Mouse (Mus musculus): Measurements from ENCODE around the gene Med7.
"Not testable (repeated sequence)": the region's sequence is repeated elsewhere in the genome, so short reads cannot be mapped to it uniquely, and the experiment has no call there.

Gene Med7

GRCm38 (mm10) chr11:46436760-46437458 lies at the start of gene Med7:
Gene Med7 (plus strand): TSS chr11:46436925.
- peak; percentile 94 for DNase-seq (ENCODE audit: low spot score)

- no peak for DNase-seq (ENCODE audit: low spot score)
Measured at GRCm38 (mm10) chr11:46387061-46387460, 49.7 kb upstream of the Med7 start.

DNA sequence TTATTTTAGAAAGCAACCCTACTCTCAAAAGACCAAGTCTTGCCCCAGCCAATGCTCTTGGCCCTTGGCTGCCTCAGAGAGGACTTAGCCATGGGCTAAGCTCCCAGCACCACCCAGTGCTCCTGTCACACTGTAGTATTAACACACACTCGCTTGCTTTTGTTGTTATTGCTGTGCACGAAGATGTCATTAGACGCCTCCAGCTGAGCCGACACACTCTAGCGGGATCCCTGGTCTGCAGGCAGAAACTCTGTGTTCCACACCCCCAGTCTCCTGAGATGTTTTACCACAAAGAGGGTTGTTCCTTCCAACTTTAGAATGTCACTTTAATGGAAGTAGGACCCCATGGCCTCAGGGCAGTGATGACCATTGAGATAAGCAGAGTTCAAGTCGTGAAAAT lies 48.3 kb upstream of the Med7 start:
- DNase-seq (ENCODE audit: low spot score): no peak

GRCm38 (mm10) chr11:46389336-46390117 lies 47.2 kb upstream of the Med7 start, which contains the start of gene Itk:
Gene Itk (minus strand): TSS chr11:46389515.
- DNase-seq (ENCODE audit: low spot score): no peak

DNA sequence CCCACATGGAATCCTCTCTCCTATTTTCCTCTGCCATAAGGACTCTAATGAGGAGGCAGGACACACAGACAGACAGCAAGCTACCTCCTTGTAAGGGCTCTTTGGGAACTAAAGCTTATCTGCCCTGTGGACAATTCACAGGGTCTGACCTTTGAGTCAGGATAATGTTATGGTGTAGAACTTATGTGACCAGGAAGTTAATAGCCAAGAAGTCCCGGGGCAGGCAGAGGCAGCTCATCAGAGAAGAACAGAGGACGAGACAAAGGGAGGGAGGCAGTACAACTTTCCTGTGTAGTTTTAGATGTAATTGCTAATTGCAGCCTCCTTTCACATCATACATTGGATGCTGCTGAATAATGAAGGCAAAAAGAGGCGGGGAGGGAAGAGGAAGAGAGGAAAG lies 46.1 kb upstream of the Med7 start:
- no peak for DNase-seq (ENCODE audit: low spot score)

DNA sequence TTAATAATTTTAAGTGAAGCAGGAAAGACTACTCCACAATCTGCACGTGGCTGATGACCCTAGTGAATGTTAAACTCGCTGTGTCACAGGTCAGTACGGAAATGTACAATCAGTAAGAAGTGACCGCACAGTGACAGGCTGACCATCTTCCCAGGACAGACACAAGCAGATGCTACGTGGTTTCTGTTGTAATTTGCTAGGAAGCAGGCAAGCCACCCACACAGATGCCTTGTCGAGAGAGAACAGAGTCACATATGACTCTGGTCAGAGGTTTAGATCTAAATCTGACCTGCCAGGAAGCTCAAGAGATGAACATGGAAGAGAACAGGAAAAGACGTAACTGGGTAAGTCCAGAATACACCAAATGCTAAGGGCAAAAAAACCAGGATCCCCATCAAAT lies 43.8 kb upstream of the Med7 start:
- no peak for DNase-seq (ENCODE audit: low spot score)

GRCm38 (mm10) chr11:46393413-46393812 lies 43.3 kb upstream of the Med7 start:
- no peak for DNase-seq (ENCODE audit: low spot score)

DNA sequence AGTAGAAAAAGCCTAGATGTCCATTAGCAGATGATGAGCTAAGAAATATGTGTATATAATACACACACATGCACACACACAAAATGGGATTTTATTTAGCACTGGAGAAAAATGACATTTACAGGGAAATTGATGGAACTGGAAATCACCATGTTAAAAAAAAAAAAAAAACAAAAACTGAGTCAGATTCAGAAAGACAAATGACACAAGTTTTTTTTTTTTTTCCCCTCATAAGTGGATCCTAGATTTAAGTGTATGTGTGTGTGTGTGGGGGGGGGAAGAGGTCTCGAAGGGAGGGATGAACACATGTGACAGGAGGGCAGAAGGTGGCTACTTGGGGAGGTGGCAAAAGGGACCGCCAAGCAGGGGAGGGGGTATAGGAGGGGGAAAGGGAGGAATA lies 41.6 kb upstream of the Med7 start:
- no peak for DNase-seq (ENCODE audit: low spot score)

- no peak for DNase-seq (ENCODE audit: low spot score)
Measured at GRCm38 (mm10) chr11:46395698-46396097, 41.0 kb upstream of the Med7 start.

DNA sequence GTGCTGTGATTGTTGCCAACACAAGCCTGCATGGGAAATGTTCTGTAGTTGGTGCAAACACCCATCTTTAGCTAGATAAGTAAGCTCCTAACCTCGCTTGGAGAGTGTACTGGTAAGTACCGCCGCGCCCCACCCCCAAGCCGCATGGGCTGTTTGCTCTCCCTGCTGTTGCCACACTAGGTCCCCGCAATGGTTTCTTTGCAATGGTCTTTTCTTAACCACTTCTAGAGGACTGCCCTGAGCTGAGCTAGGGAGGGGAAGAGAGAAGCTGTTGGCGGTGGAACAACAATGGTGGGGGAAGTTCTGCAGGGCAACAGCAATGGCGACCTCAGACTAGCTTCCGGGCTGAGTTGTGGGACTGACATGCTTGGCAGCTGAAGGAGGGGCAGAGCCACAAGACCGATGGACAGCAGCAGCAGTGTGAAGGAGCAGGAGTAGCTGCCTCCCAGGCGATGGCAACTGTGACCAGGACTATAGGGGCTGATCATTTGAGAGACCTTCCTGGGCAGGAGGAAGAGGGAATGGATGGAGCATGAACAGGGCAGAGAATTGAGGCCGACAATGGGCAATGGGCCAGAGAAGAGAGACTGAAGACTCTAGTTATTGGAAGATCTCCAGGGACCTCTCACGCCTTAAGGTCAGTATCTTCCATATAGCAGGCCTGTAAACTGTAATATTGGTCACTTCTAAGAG lies 40.4 kb upstream of the Med7 start, which contains the start of gene Fam71b:
Gene Fam71b (plus strand): TSS at position 393 of the 693 bp plus-strand sequence.
- no peak for DNase-seq (ENCODE audit: low spot score)

DNA sequence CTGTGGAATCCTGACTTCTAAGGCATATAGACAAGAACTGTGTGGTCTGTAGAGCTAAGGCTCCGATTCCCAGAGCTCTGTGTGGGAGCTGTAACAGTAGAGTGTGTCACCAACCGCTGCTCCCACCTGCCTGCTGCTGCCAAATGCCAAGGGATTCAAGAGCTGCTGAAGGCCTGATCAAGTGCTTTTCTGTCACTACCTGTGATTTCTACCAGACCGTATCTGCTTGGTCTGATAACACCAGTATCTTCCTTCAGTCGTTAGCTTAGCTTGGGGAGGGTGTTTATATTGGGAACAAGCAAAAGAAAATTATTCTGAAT lies 39.9 kb upstream of the Med7 start:
- no peak for DNase-seq (ENCODE audit: low spot score)

GRCm38 (mm10) chr11:46397900-46398299 lies 38.8 kb upstream of the Med7 start:
- DNase-seq (ENCODE audit: low spot score): no peak

GRCm38 (mm10) chr11:46398473-46398872 lies 38.3 kb upstream of the Med7 start:
- no peak for DNase-seq (ENCODE audit: low spot score)

DNA sequence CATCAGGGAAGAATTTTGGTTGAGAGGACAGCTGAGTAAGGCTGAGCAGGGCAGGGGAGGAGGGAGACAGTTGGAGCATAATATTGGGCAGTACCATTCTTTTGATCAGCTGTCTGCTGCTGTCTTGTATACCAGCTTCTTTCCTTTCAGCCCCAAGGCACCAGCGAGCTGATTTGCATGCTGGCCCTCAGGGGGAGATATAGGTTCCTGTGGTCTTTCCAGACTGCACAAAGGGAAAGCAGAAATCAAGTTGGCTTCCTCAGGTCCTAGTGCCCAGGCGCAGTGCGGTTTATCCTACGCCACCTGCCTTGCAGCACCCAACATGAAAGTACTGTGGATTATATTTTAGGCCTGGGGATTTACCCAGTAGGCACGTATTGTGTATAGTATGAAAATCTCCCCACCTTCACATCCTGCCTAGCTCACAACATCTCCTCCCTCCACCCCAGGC lies 37.8 kb upstream of the Med7 start:
- DNase-seq (ENCODE audit: low spot score): no peak

- DNase-seq (ENCODE audit: low spot score): no peak
Measured at GRCm38 (mm10) chr11:46401555-46401954, 35.2 kb upstream of the Med7 start.

DNA sequence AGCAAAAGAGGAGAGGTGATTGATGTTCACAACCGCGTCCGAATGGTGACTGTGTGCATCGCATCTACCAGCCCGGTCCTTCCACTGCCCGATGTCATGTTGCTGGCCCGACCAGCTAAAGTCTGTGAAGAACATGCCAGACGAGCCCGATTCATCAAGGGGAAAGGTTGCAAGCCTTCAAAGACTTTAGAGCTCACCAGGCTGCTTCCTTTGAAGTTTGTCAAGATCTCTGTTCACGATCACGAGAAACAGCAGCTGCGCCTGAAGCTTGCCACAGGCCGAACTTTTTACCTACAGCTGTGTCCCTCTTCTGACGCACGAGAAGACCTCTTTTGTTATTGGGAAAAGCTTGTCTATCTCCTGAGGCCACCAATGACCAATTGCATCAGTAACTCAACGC lies 31.7 kb upstream of the Med7 start:
- DNase-seq (ENCODE audit: low spot score): no peak

DNA sequence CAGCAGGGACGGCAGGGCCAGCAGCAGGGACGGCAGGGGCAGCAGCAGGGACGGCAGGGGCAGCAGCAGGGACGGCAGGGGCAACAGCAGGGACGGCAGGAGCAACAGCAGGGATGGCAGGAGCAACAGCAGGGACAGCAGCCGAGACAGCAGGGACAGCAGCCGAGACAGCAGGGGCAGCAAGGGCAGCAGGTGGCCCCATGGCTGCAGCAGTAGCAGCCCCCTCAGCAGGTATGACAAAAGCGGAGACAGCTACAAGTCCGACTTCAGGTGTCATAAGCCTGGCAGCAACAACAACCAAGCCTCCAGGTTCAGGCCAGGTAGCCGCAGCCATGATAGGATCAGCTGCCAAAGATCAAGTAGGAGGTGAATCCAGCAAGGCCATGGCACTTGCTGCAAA lies 30.0 kb upstream of the Med7 start:
- no peak for DNase-seq (ENCODE audit: low spot score)

GRCm38 (mm10) chr11:46410018-46410563 lies 26.6 kb upstream of the Med7 start:
- DNase-seq (ENCODE audit: low spot score): no peak

DNA sequence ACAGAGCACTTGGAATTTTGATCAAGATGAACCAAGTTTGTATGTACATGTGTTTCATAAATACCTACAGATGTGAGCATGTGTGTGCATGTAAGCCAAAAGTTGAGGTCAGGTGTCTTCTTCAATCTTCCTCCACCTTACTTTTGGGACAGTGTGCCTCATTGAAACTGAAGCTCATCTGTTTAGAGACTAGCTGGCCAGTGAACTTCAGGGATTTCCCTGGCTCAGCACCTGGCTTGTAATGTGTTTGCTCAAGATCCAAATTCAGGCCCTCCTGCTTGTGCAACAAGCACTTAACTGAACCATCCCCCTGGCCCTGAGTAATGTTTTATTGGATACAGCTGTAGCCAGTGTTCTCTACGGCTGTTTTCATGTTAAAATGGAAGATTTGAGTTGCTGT lies 18.3 kb upstream of the Med7 start:
- DNase-seq (ENCODE audit: low spot score): no peak

DNA sequence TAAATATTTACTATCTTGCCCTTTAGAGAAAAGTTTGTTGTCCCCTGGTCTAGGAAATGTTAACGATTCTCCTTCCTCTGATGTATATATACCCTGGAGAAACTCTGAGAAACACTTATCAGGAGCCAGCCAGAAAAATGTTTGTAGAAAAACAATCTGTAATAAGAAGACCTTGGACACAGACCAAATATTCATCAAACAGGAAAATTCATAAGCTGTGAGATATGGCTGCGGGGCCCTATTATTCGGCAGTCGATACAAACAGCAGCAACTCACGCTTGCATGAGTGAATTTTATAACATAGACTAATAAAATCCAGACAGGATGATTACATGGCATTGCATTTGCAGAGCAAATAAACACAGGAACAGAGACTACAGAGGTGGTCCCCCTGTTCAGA lies 17.9 kb upstream of the Med7 start:
- no peak for DNase-seq (ENCODE audit: low spot score)

GRCm38 (mm10) chr11:46421086-46421888 lies 15.4 kb upstream of the Med7 start:
- no peak for DNase-seq (ENCODE audit: low spot score)

DNA sequence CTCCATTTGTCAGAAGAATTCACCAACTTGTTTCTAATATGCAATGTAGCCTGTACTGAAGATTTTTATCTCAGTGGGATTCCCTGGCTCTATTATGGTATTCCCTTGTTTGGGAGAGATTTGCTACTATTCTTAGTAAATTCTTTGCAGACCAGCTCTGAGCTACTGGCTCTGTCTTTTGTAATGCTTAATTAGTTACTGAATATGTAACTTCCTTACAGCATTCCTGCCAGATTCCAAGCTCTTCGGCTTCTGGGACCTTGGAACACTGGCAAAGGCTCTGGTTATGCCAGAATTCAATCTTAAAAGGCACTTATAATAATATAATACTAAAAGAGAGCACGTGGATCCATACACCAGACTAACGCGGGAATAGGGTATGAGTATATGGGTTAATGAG lies 8.6 kb upstream of the Med7 start:
- DNase-seq (ENCODE audit: low spot score): not testable (repeated sequence)
